Mouse (Mus musculus) testis, adult 2 months (tissue): ENCODE data around the gene Slc24a2.

Source experiments
- CTCF ChIP-seq: fragments of 200-500 bp; IDR thresholded peaks from 2 replicates; pipeline ENCODE4 v1.5.1; 2012; ENCODE audit warnings: low read depth, mild to moderate bottlenecking, inconsistent platforms, low read length, moderate library complexity; ENCODE audit not compliant: control insufficient read depth, insufficient read depth, insufficient replicate concordance
- POLR2A ChIP-seq: fragments of 200-500 bp; IDR thresholded peaks from 2 replicates; pipeline ENCODE4 v1.6.1; 2012; ENCODE audit warnings: low read depth, mild to moderate bottlenecking, inconsistent platforms, low read length, moderate library complexity; ENCODE audit not compliant: control insufficient read depth

GRCm38 (mm10) chr4:86943296-86943695 lies 287.0 kb downstream of the Slc24a2 start:
- TF ChIP-seq POLR2A (no peak), CTCF (no peak)
